Mouse (Mus musculus) G1E-ER4 (cell line): Measurements from ENCODE around the gene Gm7075. TPM values are rescaled to one million over a fixed set of nuclear protein-coding genes. Genes with fewer than 3 reads are reported as not detected.

Source experiments
- GATA1 ChIP-seq: IDR thresholded peaks from one replicate; pipeline ENCODE4 v1.8.0; 2012; ENCODE audit warnings: low read length, inconsistent platforms
- polyA plus RNA-seq: library from polyadenylated mRNA; stranded (reverse); fragments of >175 nt; gene quantifications from 2 replicates; pipeline ENCODE4 v1.2.3, GENCODE M21; 2012

Gene Gm7075
- polyA plus RNA-seq, 1 experiment, result not detected

GRCm38 (mm10) chr10:63427146-63427545 lies 5.6 kb upstream of the Gm7075 start:
- no peak for TF ChIP-seq GATA1

- TF ChIP-seq GATA1, result no peak
Measured at GRCm38 (mm10) chr10:63424475-63424814, 2.9 kb upstream of the Gm7075 start.

- no peak for TF ChIP-seq GATA1
Measured at GRCm38 (mm10) chr10:63423591-63424474, 2.2 kb upstream of the Gm7075 start.

- no peak for TF ChIP-seq GATA1
Measured at GRCm38 (mm10) chr10:63422736-63422992, 1.1 kb upstream of the Gm7075 start.

DNA sequence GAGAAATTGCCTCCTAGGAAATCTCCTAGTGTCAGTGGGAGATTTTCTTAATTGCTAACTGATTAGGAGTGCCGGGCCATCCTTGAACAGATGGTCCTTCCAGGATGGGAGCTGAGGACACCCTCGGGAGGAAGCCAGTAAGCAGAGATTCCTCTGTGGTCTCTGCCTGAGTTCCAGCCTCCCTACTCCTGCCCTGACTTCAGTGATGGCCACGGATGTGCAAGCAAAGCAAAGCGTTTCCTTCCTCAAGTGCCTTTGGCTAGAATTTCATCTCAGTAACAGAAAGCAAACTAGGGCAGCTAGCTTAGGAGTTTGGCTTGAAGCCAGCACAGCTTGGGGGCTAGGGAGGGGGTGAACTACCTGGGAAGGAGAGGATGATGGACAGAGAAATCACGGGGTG lies 4.5 kb downstream of the Gm7075 start:
- no peak for TF ChIP-seq GATA1

DNA sequence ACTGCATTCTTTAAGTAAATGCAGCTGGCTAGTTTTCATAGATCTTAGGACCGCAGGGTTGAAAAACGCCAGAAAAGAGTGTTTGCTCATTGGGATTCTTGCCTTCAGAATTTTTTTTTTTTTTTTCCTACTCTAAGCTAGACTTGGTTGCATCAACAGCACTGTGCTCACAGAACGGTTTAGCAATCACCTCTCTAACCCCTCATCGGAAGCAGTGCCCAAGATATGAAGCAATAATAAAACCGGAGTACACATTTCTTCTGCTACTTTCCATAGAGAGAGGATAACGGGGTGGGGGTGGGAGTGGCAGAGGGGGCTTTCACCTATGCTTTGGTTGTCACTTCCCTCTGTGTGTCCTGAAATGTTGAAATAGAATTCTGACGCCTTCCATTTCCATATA lies 5.7 kb downstream of the Gm7075 start:
- no peak for TF ChIP-seq GATA1

DNA sequence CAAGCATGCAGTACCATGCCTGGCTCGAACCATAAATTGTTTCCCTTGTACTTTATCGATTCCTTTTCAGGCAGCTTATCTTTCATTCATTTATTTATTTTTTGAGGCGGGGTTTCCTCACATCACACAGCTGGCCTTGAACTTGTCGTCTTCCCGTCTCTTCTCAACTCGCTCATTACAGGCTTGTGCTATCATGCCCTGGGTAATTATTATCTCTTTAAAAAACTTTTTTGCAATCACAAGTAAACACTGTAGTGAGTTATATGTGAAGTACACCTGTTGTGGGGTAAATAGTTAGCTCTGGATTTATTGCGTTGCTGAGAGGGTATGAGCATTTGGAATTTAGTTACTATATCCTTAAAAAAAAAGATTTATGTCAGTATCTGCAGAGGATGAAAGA lies 6.3 kb downstream of the Gm7075 start:
- TF ChIP-seq GATA1, result no peak

DNA sequence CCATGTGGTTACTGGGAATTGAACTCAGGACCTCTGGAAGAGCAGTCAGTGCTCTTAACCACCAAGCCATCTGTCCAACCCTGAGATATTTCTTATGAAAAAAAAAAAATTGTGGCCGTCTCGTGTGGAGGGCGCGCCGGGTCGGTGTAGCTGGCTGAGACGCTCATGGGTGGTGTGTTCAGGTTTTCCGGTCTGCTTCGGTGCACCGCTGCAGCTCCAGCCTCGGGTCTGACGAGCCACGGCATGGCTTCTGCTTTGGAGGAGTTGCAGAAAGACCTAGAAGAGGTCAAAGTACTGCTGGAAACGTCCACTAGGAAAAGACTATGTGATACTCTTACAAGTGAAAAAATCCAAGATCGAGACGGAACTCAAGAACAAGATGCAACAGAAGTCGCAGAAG lies 8.8 kb downstream of the Gm7075 start:
- TF ChIP-seq GATA1, result no peak

GRCm38 (mm10) chr10:63410162-63410956 lies 11.2 kb downstream of the Gm7075 start:
- TF ChIP-seq GATA1, result no peak

DNA sequence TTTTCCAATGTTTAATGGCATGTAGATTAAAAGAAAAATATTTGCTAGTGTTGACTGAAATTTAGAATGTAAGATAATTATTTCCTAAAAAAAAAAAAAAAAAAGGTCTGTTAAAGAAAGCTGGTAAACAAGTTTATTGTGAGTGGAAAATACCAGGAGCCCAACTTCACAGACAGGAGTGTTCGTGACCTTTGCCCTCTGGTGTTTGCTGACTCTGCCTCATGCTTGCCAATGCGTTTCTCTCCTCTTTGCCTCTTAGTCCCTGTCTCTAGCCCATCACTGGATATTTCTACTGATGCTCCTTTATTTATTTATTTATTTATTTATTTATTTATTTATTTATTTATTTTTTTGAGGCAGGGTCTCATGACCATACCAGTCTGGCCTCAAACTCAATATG lies 18.0 kb downstream of the Gm7075 start:
- no peak for TF ChIP-seq GATA1

- no peak for TF ChIP-seq GATA1
Measured at GRCm38 (mm10) chr10:63402731-63403504, 18.7 kb downstream of the Gm7075 start.

DNA sequence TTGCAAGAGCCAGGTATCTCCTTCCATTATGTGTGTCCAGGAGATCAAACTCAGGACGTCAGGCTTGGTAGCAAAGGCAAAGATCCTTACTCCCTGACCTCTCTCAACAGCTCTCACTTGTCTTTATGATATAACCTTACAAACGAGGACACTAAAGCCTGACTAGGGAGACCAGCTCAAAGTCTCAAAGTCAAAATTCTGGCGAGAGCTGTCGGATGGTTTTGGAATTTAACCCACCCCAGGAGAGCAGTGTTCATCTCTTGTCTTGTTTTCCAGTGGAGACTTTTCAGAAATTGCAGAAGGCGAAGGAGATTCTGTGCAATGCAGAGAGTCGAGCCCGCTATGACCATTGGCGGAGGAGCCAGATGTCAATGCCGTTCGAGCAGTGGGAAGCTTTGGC lies 24.6 kb downstream of the Gm7075 start:
- no peak for TF ChIP-seq GATA1

GRCm38 (mm10) chr10:63388948-63389347 lies 32.6 kb downstream of the Gm7075 start:
- no peak for TF ChIP-seq GATA1

- no peak for TF ChIP-seq GATA1
Measured at GRCm38 (mm10) chr10:63386991-63387390, 34.6 kb downstream of the Gm7075 start.

GRCm38 (mm10) chr10:63386444-63386843 lies 35.1 kb downstream of the Gm7075 start:
- TF ChIP-seq GATA1, result no peak
